Mouse (Mus musculus): ENCODE measurements at regions not wholly inside any gene's neighbourhood (a gene's known extent, or its start where the extent isn't known, plus 50 kb on each side); places are given as distances from the start of the nearest gene placed in this dataset.

- no peak for DNase-seq
Measured at GRCm38 (mm10) chr17:67503125-67503878, 129.2 kb downstream of the Lrrc30 start.

DNA sequence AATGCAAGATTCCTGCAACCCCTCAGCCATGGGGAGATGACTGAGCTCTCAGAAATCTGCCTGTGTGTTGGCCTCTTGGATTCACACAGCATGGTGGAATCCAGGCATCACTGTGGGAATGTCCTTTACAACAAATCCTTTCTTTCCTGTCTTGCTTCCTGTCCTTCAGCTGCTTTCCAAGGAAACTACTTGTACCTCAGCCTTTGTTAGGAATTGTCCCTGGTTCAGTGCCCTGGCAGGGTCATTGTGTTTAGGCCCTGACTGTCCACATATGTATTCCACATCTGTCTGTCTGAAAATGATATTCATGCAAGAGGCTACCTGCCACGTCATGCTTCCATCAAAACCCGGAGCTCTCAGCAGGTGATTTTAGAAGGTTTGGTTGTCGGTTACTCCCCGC is 129.9 kb downstream of the Lrrc30 start:
- no peak for DNase-seq

DNA sequence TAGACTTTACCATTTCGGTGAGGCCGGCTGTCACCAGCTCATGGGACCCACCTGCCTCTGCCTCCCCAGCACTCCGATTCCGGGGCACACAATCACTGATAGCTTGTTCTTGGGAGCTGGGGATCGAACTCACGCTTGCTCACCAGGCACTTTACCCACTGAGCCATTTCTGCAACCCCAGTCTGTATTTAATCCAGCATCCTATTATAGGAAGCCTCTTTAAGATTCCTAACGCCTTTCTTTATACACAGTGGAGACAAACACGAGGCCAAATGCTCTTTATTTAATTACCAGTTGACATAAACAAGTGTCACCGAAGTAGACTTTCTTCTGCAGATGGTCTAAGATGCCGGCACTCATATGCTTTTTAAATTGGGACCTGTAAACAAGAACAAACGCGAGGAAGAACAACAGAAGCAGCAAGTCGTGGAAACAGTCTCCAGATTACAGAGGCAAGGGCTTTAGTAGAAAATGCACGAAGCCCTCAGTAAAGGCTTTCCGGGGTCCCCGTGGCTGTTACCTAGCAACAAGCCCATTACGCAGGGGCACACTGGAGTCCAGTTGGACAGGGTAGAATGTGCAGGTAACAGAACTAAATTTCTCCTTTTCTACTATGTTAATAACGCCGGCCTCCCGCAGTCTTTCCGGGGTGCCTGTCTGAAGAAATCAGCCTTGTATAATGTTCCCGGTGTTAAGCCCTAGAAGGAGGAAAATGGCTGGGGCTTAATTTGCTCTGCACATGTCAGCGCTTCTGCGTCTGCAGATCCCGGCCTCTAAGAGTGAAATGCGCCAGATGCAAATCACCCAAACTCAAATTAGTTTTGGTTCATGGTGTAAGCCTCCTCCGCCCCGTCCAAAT is 132.5 kb downstream of the Lrrc30 start:
- no peak for DNase-seq

GRCm38 (mm10) chr17:67497380-67497779 is 135.1 kb downstream of the Lrrc30 start:
- no peak for DNase-seq

DNA sequence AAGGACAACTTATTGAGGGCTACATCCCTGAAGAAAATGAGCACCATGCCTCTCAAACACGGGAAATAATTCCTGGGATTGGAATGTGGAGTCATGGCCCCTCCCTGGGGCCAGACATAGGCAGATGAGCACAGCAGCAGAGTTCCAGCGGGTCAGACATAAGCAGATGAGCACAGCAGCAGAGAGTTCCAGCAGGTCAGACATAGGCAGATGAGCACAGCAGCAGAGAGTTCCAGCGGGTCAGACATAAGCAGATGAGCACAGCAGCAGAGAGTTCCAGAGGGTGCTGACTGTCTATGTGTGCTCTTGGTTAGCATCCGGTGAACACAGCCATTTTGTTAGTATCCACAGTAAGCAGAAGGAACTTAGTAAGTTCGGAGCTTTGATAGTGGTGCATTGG is 126.2 kb upstream of the Ptprm start:
- DNase-seq: no peak

DNA sequence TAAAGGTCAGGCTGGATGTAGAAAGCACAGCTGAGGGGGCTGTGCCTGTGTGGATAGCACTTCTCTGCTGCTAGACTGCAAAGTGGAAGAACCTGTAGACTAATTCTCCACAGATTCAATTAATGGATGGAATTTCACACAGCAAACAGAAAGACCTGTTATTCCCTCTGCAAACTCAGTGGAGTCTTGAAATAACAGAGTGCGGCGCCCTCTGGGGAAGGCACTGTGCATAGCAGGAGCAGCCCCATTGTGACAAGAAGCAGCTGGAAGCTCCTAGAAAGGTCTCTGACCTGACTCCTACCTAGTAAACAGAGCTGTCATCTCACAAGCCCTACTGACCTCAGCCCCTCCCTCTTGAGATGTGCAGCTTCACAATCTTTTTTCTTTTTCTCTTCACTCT is 118.9 kb upstream of the Ptprm start:
- peak; percentile 13 for DNase-seq

GRCm38 (mm10) chr17:67458851-67459421 is 104.7 kb upstream of the Ptprm start:
- DNase-seq: no peak

DNA sequence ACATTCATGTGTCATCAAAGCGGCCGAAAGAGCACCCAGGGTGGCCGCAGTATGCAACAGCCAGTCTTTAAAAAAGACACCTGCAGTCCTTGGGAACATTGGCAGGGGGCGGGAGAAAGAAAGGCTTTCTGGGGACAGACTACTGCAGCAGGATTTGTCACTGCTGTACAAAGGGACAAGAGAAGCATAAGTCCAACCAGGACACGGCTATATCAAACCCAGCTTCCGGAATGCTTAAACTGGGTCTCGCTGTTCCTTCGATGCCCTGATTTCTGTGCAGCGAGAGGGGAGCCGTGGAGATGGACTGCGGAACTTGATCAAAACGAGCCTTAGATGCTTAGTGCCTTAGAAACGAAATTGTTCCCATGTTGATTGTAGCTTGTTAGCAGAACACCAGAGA is 97.7 kb upstream of the Ptprm start:
- no peak for DNase-seq

DNA sequence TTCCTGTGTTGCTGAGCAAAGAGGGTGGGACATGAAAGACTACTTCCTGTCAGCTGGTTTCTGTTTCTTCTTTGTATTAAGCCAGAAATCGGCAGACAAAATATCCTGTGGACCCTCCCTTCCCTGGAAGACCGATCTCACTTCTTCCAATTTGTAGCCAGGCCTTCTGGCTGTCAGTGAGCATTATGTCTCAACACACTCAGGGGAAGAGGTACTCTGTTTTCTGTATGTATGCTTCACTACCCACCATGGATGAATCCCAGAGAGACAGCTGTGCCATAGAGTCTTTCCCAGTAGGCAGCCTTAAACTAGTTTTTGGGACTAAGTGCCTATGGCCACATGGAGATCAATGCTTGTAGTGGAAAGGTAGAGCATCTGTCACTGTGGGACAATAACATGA is 96.8 kb upstream of the Ptprm start:
- no peak for DNase-seq

DNA sequence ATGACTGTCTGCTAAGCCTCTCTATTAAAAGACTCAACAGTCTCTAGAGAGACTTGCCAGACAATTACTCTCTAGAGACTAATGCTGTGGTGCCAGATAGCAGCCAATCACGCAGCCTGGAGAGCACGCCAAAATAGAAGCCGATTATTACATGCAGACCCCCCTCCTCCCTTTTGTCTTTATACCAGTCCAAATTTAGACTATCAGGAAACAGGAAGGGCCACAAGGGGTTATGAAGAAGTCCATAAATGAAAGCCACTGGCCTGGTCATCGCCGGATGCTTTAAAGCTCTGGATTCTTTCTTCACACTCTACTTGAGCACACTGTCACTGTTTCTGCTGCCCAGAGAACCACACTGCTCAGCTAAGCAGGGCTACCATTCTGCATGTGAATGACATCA is 95.8 kb upstream of the Ptprm start:
- DNase-seq: no peak

DNA sequence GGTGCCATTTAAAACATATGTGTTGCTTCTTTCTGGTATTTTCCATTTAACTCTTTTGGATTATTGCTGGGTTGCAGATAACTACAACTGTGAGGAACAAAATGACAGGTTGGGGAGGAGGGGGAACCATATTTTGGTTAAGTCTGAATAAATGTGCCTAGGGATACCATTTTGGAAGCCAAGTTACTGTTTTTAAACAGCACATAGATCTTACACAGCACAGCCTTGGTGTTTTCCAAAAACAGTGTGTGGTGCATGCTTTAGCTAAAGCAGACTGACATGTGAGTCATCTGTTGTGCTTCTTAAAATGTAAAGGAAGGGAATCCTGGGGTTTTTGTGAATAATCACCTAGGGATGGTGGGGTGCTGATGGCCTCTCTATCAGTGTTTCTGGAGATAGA is 91.7 kb upstream of the Ptprm start:
- no peak for DNase-seq

DNA sequence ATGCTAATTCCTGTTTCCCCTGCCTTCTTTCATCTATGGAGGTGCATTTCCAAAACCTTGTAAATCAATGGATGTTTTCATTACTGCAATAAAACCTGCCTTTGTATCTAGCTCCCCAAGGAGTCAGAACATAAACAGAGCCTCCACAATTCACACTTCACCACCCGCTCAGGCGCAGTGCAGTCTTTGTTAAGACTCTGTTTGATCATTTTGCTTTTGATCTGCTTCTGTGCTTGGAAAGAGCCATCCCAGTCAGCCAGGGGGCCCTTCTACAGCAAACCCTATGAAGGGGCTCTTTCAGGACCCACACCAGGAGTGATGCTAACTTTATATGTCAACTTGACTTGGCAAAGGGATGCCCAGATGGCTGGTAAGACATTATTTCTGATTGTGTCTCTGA is 86.7 kb upstream of the Ptprm start:
- no peak for DNase-seq

DNA sequence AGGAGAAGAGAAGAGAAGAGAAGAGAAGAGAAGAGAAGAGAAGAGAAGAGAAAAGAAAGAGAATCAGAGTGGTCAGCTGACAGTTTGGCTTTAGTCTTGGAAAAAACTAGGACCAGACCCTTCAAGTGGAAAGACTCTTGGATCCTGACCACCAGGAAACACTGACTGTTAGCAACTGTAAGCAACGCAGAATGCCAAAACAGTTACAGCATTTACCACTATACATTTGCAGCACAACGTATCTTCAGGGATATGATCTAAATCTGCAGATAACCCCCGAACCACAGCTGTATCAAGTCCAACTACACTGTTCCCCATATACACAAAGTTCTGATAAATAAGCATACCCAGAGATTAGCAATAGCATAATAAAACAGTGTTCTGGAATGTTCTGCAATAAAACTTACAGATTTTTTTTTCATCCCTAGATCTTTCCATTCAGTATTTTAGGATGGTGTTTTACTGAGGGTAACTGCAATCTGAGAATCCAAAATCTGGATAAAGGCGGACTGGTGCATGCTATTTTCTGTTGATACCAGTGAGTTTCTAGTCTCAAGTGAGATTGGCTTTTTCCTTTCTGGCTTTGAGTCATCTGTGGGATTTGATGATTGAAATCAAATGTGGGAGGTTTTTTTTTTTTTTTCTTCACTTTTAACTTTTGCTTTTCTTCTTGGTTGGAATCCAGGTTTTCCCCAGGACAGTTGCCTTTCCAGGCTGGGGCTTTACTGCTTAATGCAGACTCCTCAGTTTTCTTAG is 65.9 kb upstream of the Ptprm start:
- no peak for DNase-seq

DNA sequence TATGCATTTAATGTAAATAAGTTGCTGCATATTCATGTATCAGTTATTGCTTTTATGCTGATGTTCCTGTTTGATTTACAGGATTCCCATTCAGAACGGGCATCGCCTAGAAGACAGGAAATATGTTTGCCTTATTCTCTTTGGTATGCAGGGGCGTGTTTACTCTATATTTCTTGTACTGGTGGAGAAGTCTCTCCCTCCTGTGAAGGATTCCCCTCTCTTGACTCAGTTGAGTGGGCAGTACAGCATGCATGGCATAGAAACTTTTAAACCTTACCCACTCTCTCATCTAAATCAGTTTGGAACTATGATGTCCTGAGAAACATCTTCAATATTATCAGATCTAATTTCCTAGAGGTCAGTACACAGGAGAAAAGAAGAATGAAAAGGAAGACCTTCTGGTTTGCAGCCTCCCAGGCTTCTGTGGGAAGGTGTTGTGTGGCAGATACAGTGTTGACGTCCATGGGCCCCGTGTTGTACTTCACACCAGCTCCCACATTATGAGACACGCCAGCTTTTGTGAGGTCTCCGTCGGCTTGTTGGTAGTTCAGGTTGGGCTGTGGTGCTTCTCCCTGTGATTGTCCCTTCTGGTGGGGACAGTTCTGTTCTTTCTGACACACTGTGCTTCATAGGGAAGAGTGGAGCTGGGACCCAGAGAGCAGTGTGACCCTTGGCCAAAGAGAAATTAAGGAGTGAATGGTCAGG is 58.4 kb upstream of the Ptprm start:
- DNase-seq: no peak

GRCm38 (mm10) chr17:67409911-67410310 is 55.7 kb upstream of the Ptprm start:
- DNase-seq: no peak

- DNase-seq: no peak
Measured at GRCm38 (mm10) chr17:67405934-67406333, 51.7 kb upstream of the Ptprm start.
